Mouse (Mus musculus) yolk sac, embryonic 10.5 days (tissue): ENCODE data around the gene Agrp.
"Not testable (repeated sequence)": the region's sequence is repeated elsewhere in the genome, so short reads cannot be mapped to it uniquely, and the experiment has no call there.

Experiments
- DNase-seq: peaks from one replicate; pipeline ENCODE4 v3.0.0-alpha.2; 2017; ENCODE audit warnings: low spot score

Agrp gene

DNA sequence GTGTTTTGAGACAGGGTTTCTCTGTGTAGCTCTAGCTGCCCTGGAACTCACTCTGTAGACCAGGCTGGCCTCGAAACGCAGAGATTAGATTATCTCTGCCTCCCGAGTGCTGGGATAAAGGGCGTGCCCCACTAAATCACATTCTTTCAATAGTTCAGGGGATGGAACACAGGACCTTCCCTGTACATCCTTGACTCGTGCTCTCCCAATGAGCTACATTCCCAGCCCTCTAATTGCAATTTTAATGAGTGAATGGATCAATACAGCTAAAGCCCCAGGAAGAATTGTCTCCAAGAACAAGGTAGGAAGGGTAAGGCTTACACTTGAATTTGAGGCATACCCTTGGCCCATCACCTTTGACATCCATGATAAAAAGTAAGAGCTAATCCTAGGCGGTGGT, 38.4 kb downstream of the Agrp start:
- no peak for DNase-seq

DNA sequence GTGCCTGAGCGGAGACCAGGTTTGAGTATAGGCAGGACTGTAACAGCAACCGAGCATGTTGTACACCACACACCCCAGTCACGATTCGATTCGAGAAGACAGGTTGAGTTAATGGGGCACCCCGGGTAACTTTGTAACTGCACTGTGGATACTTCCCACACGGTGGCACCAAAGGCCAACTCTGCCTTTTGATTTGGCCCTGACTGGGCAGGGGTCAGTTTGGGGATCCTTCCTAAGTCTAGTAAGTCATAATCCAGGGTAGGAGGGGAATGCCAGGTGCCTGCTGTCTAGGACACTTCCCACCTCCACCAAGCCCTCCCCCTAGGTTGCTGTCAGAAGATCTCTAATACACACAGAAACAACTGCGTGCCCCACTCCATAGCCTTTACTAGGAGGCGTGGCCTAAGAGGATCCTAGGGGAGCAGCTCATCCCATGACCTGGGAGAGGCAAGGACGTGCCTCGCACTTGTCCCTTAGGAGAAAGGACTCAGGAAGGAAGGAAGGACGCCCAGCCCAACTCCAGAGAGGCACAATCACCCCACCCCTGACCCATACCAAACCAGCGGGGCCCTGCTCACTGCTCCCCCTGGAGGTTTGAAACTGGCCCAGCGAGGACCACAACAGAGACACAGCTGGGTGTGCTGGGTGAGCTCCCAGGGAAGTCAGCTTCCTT, 40.7 kb downstream of the Agrp start:
- DNase-seq, result peak; percentile 53

DNA sequence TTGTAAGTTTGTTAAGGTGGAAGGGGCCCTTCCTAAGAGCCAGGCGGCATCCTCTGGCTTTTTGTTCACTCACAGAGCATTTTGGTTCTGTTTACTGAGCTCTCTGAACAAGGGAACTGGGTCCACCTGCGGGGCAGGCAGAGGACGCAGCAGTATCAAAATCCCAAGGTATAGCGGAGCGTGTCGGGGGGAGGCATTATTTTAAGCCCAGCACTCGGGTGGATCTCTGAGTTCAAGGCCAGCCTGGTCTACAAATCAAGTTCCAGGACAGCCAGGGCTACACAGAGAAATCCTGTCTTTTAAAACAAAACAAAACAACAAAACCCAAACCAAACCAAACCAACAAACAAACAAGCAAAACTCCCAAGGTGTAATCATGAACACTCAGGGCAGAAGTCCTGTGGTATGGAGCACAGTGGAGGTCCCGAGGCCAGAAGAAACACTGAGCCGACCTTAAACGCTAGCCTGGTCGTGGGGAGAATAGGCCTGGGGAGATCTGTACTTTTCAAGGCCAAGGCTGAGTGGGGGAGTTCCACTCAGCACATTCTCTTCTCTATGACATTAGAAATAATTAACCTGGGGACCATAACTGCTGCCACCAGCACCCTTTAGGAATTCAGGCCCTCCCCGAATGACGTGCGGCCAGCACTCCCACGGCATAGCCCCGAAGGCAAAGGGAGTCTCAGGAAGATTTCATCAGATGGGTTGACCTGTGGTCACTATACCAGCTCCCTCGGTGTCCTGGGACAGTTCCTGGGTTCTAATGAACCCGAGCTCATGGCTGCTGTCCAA, 42.5 kb downstream of the Agrp start:
- DNase-seq, result peak; percentile 39

DNA sequence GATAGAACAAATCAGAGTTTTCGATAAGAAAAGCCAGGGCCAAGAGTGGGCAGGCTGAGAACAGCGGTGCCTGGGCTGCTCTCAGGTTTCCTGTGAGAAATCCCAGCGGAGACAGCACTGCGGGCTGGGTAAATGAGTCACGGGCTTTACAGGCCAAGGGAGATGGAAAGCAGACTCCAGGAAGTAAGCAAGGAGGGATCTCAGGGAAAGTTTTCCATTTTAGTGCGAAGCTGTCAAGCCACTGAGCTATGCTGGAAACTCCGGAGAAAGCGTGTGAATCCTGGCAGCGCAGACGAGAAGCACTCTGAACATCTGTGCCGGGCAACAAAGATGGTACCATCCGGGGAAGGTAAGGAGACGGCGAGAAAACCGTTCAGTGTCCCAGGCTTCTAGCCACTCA, 43.3 kb downstream of the Agrp start:
- peak; percentile 70 for DNase-seq

DNA sequence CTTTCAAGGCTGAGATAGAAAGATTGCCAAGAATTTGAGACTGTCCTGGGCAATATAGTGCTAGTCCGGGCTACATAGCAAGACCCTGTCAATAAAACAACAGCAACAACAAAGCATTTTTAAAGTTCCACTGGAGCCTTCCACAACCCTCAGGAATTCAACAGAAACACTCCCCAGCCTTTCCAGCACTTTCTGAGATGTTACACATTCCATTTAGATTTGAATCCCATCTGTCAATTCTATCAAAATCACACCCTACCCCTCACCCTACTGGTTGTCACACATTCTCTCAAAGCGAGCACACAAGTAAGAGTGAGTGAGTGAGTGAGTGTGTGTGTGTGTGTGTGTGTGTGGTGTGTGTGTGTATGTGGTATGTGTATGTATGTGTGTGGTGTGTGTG, 44.8 kb downstream of the Agrp start:
- DNase-seq, result no peak

DNA sequence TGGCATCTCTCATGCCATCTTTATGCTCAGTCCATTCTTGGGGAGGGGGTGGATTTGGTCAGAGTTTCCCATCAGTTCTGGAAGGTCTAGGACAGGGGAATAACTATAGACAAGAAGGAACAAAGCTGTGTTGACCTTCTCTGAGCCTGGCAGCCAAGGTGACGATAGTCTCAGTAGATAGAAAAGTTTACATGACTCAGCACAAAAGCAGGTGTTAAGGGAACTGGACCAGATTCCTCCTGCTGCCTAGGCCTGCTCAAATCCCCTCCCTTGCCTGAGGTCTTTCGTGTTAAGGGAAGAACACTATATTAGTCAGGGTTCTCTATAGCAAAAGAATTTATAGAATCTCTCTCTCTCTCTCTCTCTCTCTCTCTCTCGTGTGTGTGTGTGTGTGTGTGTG, 57.5 kb downstream of the Agrp start:
- DNase-seq, result no peak

DNA sequence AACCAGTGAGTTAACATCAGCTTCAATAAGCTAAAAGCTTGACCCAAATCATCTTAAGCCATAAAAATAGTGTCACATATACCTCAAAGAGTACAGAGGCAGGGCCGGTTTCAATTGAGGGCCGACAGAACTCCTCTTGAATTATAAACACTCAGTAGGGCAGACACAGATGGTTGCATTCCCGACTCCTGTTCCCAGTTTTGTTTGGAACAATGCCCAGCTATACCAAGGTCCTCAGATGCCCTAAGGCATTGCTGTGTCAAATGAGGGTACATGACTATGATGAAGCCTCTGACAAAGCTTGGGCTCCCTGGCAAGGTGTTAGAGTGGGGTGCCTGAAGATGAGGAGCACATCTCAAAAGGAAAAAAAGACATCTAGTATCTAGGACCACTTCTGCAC, 61.7 kb downstream of the Agrp start:
- DNase-seq, result no peak

DNA sequence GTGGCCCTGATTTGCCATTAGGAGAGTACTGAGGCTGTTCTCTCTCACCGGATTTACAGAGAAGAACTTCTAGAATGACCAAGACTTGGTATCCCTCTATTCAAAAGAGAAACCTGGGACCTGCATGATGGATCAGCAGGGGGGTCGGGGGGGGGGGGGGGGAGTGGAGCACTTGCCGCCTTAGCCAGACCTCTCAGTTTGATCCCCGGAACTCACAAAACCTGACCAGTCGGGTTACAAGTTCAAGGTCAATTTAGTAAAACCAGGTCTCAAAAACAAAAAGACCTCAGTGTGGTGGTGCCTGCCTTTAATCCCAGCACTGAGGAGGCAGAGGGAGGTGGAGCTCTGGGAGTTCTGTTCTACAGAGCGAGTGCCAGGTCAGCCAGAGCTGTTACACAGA, 62.5 kb downstream of the Agrp start:
- DNase-seq, result no peak

DNA sequence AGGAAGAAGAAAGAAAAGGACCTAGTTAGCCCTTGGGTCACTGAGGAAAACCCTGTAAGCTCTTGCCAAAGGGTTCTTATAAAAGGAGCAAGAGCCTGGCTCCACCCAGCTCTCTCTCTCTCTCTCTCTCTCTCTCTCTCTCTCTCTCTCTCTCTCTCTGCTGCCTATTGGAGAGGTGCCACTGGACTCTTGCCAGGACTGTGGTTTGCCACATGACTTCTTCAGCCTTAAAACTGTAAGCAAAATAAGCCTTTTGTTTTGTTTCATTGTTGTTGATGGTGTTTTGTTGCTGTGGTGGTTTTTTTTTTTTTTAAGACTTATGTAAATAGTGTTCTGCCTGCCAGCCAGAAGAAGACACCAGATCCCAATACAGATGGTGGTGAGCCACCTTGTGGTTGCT, 63.8 kb downstream of the Agrp start:
- no peak for DNase-seq

DNA sequence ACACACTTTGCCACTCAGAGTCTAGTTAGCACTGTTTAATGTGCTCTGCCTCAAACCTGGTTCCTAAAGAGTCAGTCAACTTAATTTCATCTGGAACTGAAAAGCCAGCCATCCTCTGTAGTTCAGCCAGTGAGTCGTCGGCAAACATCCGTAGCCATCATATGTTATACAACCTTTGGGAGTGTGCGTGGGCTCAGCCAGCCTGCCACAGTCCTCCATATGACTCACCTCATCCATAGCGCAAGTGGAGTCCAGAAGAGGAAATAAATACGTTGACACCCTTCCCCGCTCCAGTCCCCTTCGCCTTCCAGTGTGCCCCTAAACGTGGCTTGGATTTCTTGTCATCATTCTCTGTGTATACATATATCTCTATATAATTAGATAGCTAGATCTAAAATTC, 65.4 kb downstream of the Agrp start:
- DNase-seq, result no peak

DNA sequence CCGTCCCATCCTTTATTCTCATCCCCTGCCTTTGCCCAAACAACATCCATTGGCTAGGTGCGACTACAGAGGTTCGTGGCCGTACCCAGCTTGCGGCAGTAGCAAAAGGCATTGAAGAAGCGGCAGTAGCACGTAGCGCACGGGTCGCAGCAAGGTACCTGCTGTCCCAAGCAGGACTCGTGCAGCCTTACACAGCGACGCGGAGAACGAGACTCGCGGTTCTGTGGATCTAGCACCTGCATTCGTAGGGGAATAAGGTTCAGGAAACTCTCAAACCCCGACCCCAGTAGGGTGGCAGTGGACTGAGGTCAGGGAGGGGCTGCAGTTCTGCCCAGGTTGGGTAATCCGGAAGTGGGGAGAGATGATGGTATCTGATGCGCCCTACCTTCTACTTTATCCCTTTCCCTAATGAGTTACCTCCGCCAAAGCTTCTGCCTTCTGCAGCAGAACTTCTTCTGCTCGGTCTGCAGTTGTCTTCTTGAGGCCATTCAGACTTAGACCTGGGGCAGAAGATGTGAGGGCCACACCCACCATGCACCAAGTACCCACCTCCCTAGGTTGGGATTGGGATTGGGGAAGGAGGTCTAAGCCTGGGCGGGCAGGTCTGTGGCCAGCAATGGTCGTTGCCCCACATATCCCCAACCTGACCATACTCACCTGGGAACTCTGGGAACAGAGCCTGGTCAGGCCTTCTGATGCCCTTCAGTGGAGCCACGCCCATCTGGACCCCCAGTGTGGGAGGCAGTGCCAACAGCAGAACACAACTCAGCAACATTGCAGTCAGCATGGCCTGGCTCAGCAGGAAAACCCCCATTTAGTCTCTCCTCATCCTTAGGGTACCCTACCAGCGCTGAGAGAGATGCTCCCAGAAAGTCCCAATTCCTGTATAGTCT, 70.2 kb downstream of the Agrp start:
- peak; percentile 27 for DNase-seq

DNA sequence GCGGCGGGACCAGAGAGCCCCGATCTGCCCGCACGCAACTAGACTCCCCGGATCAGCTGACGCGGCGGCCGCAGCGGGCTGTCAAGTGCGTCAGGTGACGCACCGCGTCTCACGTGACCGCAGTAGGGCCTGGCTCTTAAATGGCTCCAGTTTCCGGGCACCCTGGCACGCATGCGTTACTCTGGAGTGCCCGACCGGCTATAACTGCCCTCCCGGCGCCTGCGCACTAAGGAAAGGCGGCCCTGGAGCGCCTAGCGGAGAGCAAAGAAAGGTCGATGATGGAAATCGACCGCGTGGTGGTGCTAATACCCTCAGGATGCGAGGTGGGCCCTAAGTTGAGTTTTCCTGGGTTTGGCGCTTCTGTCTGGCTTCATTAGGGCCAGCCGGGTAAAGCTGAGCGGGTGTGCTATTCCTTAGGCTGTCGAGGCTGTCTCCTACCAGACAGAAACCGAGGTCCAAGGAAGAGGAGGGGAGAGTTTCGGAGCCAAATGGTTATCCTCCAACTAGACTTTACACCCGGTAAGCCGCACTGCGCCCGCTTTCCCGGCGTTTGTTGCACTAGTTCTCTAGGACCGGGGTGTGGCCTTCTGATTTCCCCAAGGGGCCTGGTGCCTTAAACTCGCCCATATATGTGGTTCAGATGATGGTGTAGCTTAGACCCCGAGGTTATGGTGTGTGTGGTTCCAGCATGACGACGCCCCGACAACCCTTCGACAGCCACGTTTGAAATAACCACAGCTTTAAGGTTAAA, 71.1 kb downstream of the Agrp start, which contains the start of gene Atp6v0d1:
TSS of gene Atp6v0d1 (minus strand) at position 96 of the 751 bp plus-strand sequence.
- DNase-seq, result peak; percentile 99

DNA sequence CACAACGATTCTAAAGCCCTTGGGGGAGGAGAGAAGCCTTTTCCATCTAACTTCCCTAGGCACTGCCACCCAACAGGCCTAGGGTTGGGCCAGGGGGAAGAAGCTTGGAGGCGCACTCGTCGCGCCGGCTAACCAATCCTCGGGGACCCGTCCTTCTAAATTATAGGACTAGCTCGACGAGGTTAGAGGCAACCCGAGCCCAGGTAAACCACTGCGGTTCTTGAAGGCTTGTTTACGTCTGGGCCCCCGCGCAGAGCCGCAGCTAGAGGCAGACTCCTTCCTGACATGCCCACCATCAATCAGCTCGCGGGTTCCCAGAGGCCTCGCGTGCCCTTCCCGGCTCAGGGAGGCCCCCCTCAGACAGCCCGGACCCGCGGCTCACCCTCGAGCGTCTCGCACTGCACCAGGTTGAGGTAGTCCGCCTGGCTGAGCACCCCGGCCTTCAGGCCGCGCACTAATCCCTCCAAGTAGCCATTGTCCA, 71.8 kb downstream of the Agrp start:
- DNase-seq, result peak; percentile 32

DNA sequence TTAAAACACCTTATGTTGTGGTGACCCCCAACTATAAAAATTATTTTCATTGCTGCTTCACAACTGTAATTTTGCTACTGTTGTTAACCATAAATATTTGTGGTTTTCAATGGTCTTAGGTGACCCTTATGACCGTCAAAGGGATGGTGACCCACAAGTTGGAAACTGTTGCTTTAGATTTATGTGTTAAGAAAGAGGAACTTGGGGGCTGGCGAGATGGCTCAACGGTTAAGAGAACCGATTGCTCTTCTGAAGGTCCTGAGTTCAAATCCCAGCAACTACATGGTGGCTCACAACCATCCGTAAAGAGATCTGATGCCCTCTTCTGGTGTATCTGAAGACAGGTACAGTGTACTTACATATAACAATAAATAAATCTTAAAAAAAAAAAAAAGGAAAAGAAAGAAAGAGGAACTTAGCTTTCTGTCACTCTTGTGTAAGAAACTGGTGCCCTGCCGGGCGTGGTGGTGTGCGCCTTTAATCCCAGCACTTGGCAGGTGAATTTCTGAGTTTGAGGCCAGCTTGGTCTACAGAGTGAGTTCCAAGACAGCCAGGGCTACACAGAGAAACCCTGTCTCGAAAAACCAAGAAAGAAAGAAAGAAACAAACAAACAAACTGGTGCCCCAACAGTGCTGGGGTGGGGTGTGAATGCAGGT, 72.5 kb downstream of the Agrp start:
- DNase-seq, result not testable (repeated sequence)

DNA sequence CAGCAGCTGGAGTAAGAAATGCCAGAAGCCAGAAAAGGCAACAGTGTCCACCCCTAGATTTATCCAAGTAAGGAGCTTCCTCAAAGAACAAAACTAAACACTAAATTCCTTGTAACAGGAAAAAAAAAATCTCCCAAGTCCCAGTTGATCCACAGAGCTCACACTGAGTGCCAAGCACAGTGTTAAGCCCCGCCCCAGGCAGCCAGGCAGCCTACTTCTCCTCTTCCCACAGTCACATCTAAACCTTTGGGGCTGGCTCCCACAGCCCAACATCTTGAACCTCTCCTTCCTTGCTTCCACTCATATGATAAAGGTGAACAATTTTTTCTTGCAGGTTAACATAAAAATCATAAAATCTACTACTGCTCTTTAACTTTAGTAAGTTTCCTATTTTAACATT, 73.3 kb downstream of the Agrp start:
- no peak for DNase-seq

DNA sequence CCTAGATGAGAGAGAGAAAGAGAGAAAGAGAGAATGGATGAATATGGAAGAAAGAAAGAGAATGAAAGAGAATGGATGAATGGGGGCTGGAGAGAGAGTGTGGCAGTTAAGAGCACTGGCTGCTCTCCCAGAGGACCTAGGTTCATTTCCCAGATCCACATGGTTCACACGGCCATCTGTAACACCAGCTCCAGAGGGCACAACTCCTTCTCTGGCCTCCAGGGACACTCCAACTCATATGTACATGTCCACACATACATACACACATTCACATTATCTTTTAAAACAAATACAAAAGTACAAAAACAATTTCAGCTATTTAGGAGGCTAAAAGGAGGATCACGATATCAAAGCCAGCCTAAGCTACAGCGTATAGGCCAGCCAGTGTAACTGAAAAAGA, 74.3 kb downstream of the Agrp start:
- DNase-seq, result no peak

DNA sequence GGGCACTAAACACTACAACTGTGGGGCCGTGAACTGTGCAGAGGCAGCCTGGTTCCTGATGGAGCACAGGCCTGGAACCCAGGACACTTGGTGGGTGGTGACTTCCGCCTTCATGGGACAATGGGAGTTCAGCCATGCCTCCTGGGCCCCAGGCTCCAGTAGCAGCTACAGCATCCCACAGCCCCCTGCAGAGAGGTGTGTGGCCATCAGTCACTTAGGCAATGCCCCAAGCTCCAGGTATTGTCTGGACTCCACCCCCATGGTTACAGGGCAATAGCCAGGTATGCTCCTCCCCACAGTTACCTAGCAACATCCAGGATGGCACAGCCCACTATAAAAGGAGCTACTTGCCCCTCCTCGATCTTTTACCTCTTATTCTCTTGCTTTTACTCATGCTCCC, 82.0 kb downstream of the Agrp start:
- DNase-seq, result no peak

DNA sequence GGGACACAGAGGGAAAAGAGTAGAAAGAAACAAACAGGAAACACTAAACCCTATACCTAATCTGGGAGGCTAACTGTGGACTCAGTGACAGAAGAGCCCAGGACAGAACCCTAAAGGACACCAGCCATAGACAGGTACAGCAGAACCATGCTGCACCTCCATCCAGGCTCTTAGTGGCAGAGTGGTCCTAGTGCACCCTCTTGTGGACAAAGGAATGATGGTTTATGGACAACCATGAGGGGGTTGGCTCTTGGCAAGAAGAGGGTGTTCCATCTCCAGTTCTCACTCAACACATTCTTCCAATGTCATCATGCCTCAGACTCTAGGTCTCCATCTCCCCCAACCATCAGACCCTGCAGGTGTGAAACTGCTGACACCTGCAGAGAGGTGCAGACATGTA, 83.1 kb downstream of the Agrp start:
- DNase-seq, result peak; percentile 47

DNA sequence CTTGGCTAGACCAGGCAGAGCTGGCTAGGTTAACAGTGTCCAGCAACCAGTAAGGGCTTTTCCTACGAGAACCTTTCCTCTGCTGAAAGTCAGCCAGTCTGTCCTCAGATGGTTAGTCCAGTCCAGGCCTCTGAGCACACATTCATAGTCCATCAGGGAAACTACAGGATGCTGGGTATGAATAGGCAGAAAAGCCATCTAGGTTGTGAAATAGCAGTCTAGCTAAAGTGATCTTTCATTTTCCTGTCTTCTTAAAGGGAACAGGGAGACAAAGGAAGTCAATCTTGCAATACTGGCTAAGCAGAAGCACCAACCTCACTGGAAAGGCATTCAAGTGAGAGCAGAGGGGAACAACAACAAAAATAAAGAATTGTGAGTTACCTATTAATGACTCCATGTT, 84.4 kb downstream of the Agrp start:
- no peak for DNase-seq

DNA sequence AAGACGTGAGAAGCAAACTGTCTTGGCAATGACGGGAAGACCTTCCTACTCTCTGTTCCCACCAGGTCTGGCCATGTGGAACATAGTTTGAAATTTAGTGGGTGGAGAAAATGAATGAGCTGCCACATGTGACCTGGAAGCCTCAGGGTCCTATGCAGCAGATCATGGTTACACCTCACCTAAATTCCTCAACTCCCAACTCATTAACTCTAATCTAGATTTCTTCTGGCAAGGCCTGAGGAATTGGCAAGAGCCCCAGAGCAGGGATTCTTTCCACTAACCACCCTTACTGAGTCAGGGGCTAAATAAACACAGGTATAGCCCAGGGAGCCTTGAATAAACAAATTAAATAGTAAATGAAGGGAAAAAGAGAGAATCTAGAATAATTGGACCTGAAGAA, 85.2 kb downstream of the Agrp start:
- no peak for DNase-seq

DNA sequence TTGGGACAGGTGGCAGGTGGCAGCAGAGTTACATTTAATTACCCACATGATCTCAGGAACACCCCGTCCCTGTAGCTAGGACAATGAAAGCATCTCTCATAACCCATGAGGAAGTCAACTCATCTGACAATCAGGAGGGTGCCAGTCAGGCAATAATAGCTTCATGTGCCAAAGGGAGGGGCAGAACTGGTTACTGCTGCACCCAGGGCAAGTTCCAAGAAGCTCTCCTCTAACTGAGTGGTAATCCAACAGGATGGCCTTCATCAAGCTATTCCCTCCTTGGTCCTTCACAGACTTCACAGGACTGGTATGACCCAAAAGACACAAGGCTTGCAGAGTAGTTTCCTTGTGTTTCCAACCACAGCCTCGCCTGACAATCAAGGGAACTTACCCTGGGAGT, 87.1 kb downstream of the Agrp start:
- DNase-seq, result no peak
